ENCODE assay signal across 7 mouse cellular contexts in genomic region chr10:90596576-90596975, GRCm38 (mm10).
DNase-seq lines count a peak whose midpoint lies in the region; ATAC-seq lines count a peak whose summit lies in the region.

No protein-coding gene starts in this region.

- no peaks in the 10 kb centered on the region for H3K9me3 ChIP-seq in forebrain, embryonic 12.5 days
- no peaks in the 10 kb centered on the region for H3K9me3 ChIP-seq in neural tube, embryonic 15.5 days (replicated peaks)

- WGBS in forebrain, embryonic 12.5 days: 10% methylated on average over 3 of the region's 3 CpGs
- 9% methylated on average over 3 of the region's 3 CpGs for WGBS in neural tube, embryonic 15.5 days

- no peak overlapping the region for H3K9ac ChIP-seq in forebrain, embryonic 12.5 days
- no peak overlapping the region for H3K9ac ChIP-seq in neural tube, embryonic 15.5 days (replicated peaks)

- peak; percentile 59 for DNase-seq in cerebellum, adult 9-10 months
- DNase-seq in left cerebral cortex, adult 18-20 months (ENCODE audit: low spot score in 2 of 2): peak; percentile 70 to 82
- no peak for DNase-seq in urinary bladder, postnatal 4 days (ENCODE audit: low spot score in 2 of 2)
- DNase-seq in spleen, postnatal 36 days (ENCODE audit: low spot score in 2 of 2): no peak
- DNase-seq in thymus, postnatal 25 days: no peak

- H3K36me3 ChIP-seq in forebrain, embryonic 12.5 days (replicated peaks): no peaks in the 10 kb centered on the region
- no peaks in the 10 kb centered on the region for H3K36me3 ChIP-seq in neural tube, embryonic 15.5 days

- H3K4me2 ChIP-seq in forebrain, embryonic 12.5 days: peak overlapping the region; percentile 26
- H3K4me2 ChIP-seq in neural tube, embryonic 15.5 days: no peak overlapping the region

- peaks cover 9% of the 10 kb centered on the region for H3K4me1 ChIP-seq in forebrain, embryonic 12.5 days
- H3K4me1 ChIP-seq in neural tube, embryonic 15.5 days: peaks cover 13% of the 10 kb centered on the region

- H3K4me3 ChIP-seq in forebrain, embryonic 12.5 days (replicated peaks): no peak overlapping the region
- no peak overlapping the region for H3K4me3 ChIP-seq in neural tube, embryonic 15.5 days (replicated peaks)

- H3K27me3 ChIP-seq in forebrain, embryonic 12.5 days: no peaks in the 10 kb centered on the region
- no peaks in the 10 kb centered on the region for H3K27me3 ChIP-seq in neural tube, embryonic 15.5 days (replicated peaks)

- H3K27ac ChIP-seq in forebrain, embryonic 12.5 days: peak overlapping the region; percentile 42; the same call in 1 of the 2 replicates
- no peak overlapping the region for H3K27ac ChIP-seq in neural tube, embryonic 15.5 days (replicated peaks)

- peak; percentile 84 for ATAC-seq in forebrain, embryonic 12.5 days (ENCODE audit: low FRiP score)
- ATAC-seq in neural tube, embryonic 15.5 days (ENCODE audit: low FRiP score): peak; percentile 75

Comparison
In these comparisons a context has a peak if more than half of its experiments do, and no peak if none do; other contexts are left out.
1. DNase-seq: peak in cerebellum, adult 9-10 months (single experiment) and left cerebral cortex, adult 18-20 months (2 of 2); none in urinary bladder, postnatal 4 days (0 of 2), spleen, postnatal 36 days (0 of 2) and thymus, postnatal 25 days (single experiment).